Mouse (Mus musculus) yolk sac, embryonic 10.5 days (tissue): ENCODE data around the gene Vmn1r32.

ENCODE experiments used
- DNase-seq: peaks from one replicate; pipeline ENCODE4 v3.0.0-alpha.2; 2017; ENCODE audit warnings: low spot score

Gene Vmn1r32

DNA sequence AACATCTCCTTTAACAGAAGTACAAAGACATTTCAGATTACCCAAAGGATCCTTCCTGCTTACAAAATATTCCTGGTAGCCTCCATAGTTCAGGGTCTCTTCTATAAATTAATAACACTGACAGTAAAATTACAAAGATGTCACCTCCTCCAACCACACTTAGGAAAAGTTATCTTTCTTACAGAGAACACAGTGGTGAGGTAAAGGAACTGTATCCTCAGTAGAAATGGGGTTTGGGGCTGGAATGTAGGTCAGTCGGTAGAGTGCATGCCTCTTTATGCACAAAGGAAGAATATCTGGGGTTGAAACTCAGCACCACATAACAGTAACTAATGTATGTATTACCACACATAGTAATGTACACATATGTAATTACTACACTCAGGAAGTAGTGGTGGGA is at the start of gene Vmn1r32:
Gene Vmn1r32 (minus strand): TSS at position 101 of the 400 bp plus-strand sequence.
- DNase-seq, result no peak

DNA sequence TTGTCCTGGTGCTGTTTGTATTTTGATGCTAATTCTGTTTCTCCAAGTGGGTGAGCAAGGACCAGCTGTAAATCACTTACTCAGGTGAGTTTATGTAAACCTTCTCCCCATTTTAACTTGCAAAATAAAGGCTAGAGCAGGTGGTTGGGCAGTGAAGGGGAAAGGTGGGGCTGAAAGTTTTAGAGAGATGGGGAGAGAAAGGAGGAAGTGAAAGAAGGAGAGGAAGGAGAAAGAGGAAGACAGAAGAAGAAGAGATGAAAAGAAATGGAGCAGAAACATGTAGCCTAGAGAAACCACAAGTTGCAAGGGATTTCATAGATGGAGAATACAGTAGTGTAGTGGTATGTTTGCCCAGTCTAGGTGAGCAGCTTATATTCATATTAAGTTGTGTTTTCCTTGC is 35.9 kb upstream of the Vmn1r32 start:
- DNase-seq, result no peak

DNA sequence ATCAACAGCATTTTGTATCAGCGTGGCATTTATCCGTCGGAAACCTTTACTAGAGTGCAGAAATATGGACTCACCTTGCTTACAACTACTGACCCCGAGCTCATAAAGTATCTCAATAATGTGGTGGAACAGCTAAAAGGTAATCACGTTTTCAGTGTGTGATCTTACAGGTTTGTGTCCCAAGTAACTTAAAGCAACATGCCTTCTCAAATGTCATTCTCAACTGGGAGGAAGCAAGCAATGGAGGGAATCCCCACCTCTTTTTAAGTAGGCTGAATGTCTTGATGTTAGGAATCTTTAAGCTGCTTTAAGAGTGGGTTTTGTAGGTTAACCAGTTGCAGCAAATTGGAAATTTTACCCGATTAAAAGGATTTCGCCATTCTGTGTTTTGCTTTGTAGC is 23.9 kb downstream of the Vmn1r32 start:
- DNase-seq, result no peak

DNA sequence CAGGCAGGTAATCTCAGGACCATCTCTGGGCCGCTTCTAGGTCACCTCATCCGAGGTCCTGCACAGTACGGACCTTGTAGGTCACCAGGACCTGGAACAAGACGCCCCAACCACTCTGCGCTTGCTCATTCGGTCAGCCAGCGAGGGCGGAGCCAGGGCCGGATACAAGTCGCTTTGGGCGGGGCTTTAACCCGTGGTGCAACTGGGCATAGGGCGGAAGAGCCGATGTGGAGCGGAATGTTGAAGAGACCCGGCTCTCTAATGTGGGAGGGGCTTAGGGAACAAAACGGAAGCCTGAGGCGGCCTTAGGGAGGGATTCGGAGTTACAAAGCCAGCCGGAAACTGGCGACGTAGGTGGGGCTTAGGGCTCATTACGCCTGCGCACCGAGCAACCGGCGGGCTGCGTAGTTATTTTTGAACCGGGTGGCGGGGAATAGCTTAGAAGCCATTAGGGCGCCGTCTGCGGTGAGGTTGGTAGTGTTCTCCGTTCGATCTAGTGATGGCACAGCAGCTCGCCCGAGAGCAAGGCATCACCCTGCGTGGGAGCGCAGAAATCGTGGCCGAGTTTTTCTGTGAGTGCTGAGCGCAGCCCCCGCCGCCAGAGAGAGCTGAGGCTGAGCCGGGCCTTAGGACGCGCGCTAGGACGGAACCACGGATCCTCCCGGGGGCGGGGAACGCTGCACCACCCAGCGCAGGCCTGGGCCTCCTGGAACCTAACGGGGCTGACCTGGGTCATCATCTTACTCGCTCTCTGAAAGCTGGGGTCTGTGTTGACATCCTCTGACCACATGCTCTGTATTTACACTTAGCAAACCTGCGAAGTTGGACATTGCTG is 24.7 kb downstream of the Vmn1r32 start, which contains the start of gene Mad2l1:
Gene Mad2l1 (plus strand): TSS at position 363 of the 835 bp plus-strand sequence.
- peak; percentile 97 for DNase-seq

DNA sequence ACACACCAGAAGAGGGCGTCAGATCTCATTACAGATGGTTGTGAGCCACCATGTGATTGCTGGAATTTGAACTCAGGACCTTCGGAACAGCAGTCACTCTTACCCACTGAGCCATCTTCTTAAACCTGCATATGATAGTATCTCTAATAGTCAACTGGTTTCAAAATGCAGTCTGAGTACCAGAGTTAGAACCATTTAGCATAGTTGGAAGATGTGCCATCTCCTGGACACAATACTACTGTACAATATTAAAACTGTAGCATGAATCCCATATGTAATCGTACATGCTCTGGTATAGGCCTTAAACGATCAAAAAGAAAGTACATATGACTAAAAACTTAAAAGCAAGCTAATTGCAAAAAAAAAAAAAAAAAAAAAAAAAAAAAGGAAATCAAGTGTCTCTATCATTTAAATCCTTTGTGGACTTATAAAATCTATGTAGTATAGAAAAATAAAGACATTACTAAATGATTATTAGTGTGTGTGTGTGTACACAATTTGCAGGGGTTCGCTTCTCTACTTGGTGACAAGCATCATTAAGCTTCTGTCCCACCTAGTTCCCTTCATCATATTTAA is 25.4 kb downstream of the Vmn1r32 start:
- DNase-seq, result no peak

DNA sequence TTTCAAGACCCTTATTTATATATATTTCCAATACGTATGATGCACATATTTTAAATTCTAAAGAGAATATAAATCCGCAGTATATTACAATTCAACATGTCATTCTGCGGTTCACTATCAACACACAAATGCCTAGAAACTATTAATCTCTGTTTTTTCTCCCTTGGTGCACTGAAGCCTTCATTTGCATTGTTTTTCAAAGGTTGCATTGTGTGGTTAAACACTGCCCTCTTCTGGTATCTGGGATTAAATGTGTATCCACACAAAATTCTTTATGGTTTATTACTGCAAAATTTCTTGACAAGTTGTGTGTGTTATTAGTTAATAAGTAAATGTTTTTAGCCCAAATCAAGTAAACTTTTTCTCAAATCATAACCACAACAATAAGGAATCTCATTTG is 26.7 kb downstream of the Vmn1r32 start:
- DNase-seq, result no peak

DNA sequence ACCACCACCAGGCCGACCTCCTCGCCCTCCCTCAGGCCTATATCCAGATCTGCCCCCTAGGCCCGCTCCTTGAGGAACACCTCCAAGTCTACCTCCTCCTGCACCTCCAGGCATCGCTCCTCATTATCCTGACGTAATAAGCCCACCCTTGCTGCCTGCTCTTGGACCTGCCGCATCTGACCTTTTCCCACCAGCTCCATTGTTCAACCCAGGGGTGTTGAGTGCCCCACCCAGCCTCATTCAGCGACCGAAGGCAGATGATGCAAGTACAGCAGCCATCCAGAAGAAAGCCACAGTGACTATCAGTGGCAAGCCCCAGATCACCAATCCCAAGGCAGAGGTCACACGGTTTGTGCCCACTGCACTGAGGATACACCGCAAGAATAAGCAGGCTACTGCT is 31.5 kb downstream of the Vmn1r32 start:
- DNase-seq, result no peak

DNA sequence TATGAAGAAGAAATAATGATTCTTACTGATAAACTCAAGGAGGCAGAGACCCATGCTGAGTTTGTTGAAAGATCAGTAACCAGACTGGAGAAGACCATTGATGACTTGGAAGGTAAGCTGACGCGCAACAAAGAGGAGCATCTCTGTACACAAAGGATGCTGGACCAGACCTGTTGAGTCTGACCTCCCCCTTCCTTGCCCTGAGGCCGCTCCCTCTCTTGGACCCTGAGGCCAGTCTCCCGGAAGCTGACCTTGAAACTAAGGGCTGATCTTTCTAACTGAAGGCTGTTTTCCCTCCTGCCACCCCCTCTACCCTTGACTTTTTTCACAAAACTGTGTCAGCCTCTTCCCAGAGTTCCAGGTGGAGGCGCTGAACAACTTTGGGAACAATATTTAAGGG is 43.5 kb downstream of the Vmn1r32 start:
- no peak for DNase-seq
